Mouse (Mus musculus): ENCODE measurements around the gene Gm3594.
"Not testable (repeated sequence)": the region's sequence is repeated elsewhere in the genome, so short reads cannot be mapped to it uniquely, and the experiment has no call there.

Gm3594 gene

GRCm38 (mm10) chr14:6444511-6444910 is at the start of gene Gm3594:
Gene Gm3594 (minus strand): TSS chr14:6444611.
- not testable (repeated sequence) for DNase-seq (ENCODE audit: low spot score in 2 of 2)

GRCm38 (mm10) chr14:6486331-6486730 is 41.9 kb upstream of the Gm3594 start:
- peak in 1 of 2 experiments; percentile 18 for DNase-seq (ENCODE audit: low spot score in 2 of 2)

GRCm38 (mm10) chr14:6485541-6485940 is 41.1 kb upstream of the Gm3594 start:
- not testable (repeated sequence) for DNase-seq (ENCODE audit: low spot score in 2 of 2)

GRCm38 (mm10) chr14:6482126-6482525 is 37.7 kb upstream of the Gm3594 start:
- DNase-seq (ENCODE audit: low spot score in 2 of 2) = peak in 1 of 2 experiments; percentile 13

GRCm38 (mm10) chr14:6471856-6472255 is 27.4 kb upstream of the Gm3594 start:
- DNase-seq (ENCODE audit: low spot score in 2 of 2) = not testable (repeated sequence)

GRCm38 (mm10) chr14:6440774-6441173 is 3.6 kb downstream of the Gm3594 start:
- DNase-seq (ENCODE audit: low spot score in 2 of 2) = peak in 1 of 2 experiments; percentile 5

GRCm38 (mm10) chr14:6440206-6440605 is 4.2 kb downstream of the Gm3594 start:
- not testable (repeated sequence) for DNase-seq (ENCODE audit: low spot score in 2 of 2)

GRCm38 (mm10) chr14:6426766-6427165 is 17.6 kb downstream of the Gm3594 start:
- DNase-seq (ENCODE audit: low spot score in 2 of 2) = peak in 1 of 2 experiments; percentile 10

- peak in 1 of 2 experiments; percentile 3 for DNase-seq (ENCODE audit: low spot score in 2 of 2)
Measured at GRCm38 (mm10) chr14:6426353-6426752, 18.1 kb downstream of the Gm3594 start.

GRCm38 (mm10) chr14:6412382-6412781 is 32.0 kb downstream of the Gm3594 start, which contains the start of gene Gm3591:
Gene Gm3591 (minus strand): TSS chr14:6412482.
- not testable (repeated sequence) for DNase-seq (ENCODE audit: low spot score in 2 of 2)

GRCm38 (mm10) chr14:6390219-6390618 is 54.2 kb downstream of the Gm3594 start, which contains the start of gene Gm16440:
Gene Gm16440 (minus strand): TSS chr14:6390319.
- DNase-seq (ENCODE audit: low spot score in 2 of 2) = not testable (repeated sequence)

Data from spleen, postnatal 10 days (tissue).